Mouse (Mus musculus) heart, postnatal 0 days (tissue): ENCODE results near the gene Rhbdl3. TPM values are rescaled to one million over a fixed set of nuclear protein-coding genes. Genes with fewer than 3 reads are reported as not detected.

Experiments used
- ATAC-seq: fragments of 200-750 bp; cut with Nextera tagmentation; 2 replicates; pipeline ENCODE4 v1.8.0; 2017; ENCODE audit warnings: low read depth, moderate number of reproducible peaks, moderate library complexity; ENCODE audit not compliant: insufficient read depth
- DNase-seq: peaks from one replicate; pipeline ENCODE4 v3.0.0-alpha.2; 2016; ENCODE audit warnings: low spot score
- H3K27ac ChIP-seq: fragments of 300-500 bp; sonication (generic); 2 replicates; pipeline ENCODE4 v1.5.1; 2014; ENCODE audit warnings: low read depth, mild to moderate bottlenecking
- H3K27me3 ChIP-seq: fragments of 300-500 bp; sonication (generic); 2 replicates; pipeline ENCODE4 v1.6.1; 2014; ENCODE audit warnings: low read length, mixed read lengths; ENCODE audit not compliant: control insufficient read depth, insufficient read depth
- H3K36me3 ChIP-seq: fragments of 300-500 bp; sonication (generic); replicated peaks from 2 replicates; pipeline ENCODE4 v1.6.1; 2014; ENCODE audit warnings: low read length, mixed read lengths; ENCODE audit not compliant: control insufficient read depth, insufficient read depth
- H3K4me1 ChIP-seq: fragments of 300-500 bp; sonication (generic); 2 replicates; pipeline ENCODE4 v1.6.1; 2014; ENCODE audit warnings: antibody characterized with exemption; ENCODE audit not compliant: control insufficient read depth, insufficient read depth
- H3K4me2 ChIP-seq: fragments of 300-500 bp; sonication (generic); 2 replicates; pipeline ENCODE4 v1.6.1; 2014; ENCODE audit warnings: low read depth, mild to moderate bottlenecking, low read length, moderate library complexity
- H3K4me3 ChIP-seq: fragments of 300-500 bp; sonication (generic); 2 replicates; pipeline ENCODE4 v1.5.1; 2014; ENCODE audit warnings: low read depth, low read length
- H3K9ac ChIP-seq: fragments of 300-500 bp; sonication (generic); replicated peaks from 2 replicates; pipeline ENCODE4 v1.6.1; 2014; ENCODE audit warnings: low read depth, low read length, mixed read lengths
- H3K9me3 ChIP-seq: fragments of 300-500 bp; sonication (generic); replicated peaks from 2 replicates; pipeline ENCODE4 v1.6.1; 2016; ENCODE audit warnings: low read length; ENCODE audit not compliant: control insufficient read depth
- CTCF ChIP-seq: IDR thresholded peaks from 2 replicates; pipeline ENCODE4 v1.5.1; 2016; ENCODE audit warnings: antibody characterized with exemption, control low read depth, low read depth
- EP300 ChIP-seq: IDR thresholded peaks from 2 replicates; pipeline ENCODE4 v1.6.1; 2016; ENCODE audit warnings: antibody characterized with exemption, low read depth
- WGBS: fragments of 180-500 bp; shearing (Covaris S2); extraction: QIAGEN DNeasy Blood & Tissue Kit; methylation state at CpG from one replicate; pipeline ENCODE4 v1.1.7; 2014; 5-methylcytosine and 5-hydroxymethylcytosine counted together
- polyA plus RNA-seq: library from polyadenylated mRNA; unstranded; fragments of >200 nt; fragmentation: Nextera tagmentation; extraction: Ambion mirVana; gene quantifications from 2 replicates; pipeline ENCODE4 v1.2.1, GENCODE M21; 2015
- total RNA-seq: library from RNA; depleted of rRNA; stranded (reverse); fragments of >200 nt; gene quantifications from 2 replicates; pipeline ENCODE4 v1.2.3, GENCODE M21; 2014; ENCODE audit warnings: low replicate concordance

Rhbdl3 gene
- total and polyA plus RNA-seq, 2 experiments from 2014 or later = 0.38 to 2.1 TPM

DNA sequence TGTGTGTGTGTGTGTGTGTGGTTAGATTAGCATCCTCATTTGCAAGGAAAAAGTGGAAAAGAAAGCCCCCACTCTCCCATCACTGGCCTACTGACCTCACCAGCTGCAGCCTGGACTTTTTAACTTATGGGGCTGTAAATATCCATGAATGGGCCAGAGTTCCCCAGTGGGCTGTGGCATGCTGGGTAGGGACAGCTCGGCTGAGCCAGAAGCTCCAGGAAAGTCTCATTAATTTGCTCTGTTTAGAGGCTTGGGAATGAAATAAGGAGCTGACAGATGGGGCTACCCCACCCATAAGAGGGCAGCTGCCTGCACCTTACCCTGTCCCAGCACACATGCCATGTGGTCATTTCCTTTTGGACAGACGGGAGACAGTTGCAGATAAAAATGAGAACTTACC is 11.3 kb downstream of the Rhbdl3 start:
- Histone ChIP-seq H3K4me2 (no peak overlapping the region), H3K9ac (no peak overlapping the region), H3K36me3 (no peaks in the 10 kb centered on the region), H3K9me3 (no peaks in the 10 kb centered on the region), H3K27me3 (peaks cover 8% of the 10 kb centered on the region; the same call in 1 of the 2 replicates), H3K4me3 (no peak overlapping the region), H3K27ac (no peak overlapping the region), H3K4me1 (no peaks in the 10 kb centered on the region)
- ATAC-seq (no peak), DNase-seq (no peak)
- 28% methylated on average over 2 of the region's 2 CpGs for WGBS
- TF ChIP-seq CTCF (no peak), EP300 (no peak)

DNA sequence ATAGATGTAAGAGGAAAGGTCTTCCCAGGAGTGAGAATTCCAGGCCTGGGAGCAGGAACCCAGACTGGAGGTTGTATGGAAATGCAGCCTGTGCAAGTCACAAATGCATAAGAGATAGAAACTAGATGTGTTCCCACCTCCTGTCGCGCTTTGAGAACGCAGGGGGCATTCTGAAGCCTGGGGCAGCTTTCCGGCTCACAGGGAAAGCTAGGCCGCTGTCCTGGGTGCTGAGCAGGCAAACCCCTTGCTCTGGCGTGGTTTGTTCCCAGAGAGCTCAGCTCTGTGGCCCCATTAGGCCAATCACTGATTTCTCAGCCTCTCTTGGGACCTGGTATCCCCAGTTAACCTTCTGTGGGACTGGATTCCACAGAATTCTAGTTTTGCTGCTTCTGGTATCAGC is 11.9 kb downstream of the Rhbdl3 start:
- no peak overlapping the region for H3K4me3 ChIP-seq
- 0% methylated on average over 6 of the region's 6 CpGs for WGBS
- no peak overlapping the region for H3K27ac ChIP-seq
- H3K27me3 ChIP-seq = peaks cover 8% of the 10 kb centered on the region; the same call in 1 of the 2 replicates
- H3K9ac ChIP-seq = no peak overlapping the region
- no peaks in the 10 kb centered on the region for H3K36me3 ChIP-seq
- TF ChIP-seq CTCF = no peak
- no peak for TF ChIP-seq EP300
- ATAC-seq = no peak
- H3K4me2 ChIP-seq = no peak overlapping the region
- H3K4me1 ChIP-seq = no peaks in the 10 kb centered on the region
- H3K9me3 ChIP-seq = no peaks in the 10 kb centered on the region
- no peak for DNase-seq

DNA sequence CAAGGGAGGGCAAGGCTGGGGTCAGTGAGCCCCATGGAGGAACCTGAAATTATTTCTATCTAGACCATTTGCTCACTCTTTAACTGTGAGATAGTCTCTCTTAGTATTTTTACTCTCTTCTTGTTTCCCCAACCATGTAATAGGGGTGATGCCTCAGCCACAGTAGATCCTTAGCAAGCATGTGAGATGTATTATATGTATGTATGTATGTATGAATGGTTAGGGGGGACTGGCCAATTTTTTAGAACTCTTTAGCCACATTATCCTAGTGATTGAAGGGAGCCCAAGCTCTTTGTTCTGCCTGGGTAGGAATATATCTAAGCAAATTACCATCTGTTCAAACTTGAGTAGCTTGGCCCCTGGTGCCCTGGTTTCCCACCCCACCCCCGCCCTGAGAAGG is 12.8 kb downstream of the Rhbdl3 start:
- Histone ChIP-seq H3K4me3 (no peak overlapping the region), H3K27ac (no peak overlapping the region), H3K4me2 (no peak overlapping the region), H3K4me1 (no peaks in the 10 kb centered on the region), H3K36me3 (no peaks in the 10 kb centered on the region), H3K9me3 (no peaks in the 10 kb centered on the region), H3K27me3 (peaks cover 8% of the 10 kb centered on the region; the same call in 1 of the 2 replicates), H3K9ac (no peak overlapping the region)
- 57% methylated on average over 1 of the region's 1 CpGs for WGBS
- ATAC-seq (no peak), DNase-seq (no peak)
- TF ChIP-seq EP300 = no peak
- no peak for TF ChIP-seq CTCF

DNA sequence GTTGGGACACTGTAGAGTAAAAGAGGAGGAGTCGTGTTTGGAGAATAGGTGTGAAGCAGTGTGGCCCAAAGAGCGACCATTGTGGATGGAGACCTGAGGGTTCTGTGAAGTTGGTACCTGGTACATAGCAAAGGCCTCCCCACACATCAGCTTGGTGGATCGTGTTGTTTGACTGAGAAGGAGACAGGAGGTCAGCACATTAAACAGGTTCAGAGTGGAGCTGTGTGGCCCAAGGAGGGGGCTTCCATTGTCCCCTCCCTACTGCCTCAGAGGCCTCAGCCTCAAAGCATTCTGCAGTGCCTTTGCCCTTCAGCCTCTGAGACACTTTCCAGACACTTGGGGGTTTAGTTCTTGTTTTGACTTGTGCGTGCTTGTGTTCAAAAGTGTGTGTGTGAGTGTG is 13.2 kb downstream of the Rhbdl3 start:
- DNase-seq (no peak), ATAC-seq (no peak)
- Histone ChIP-seq H3K9me3 (no peaks in the 10 kb centered on the region), H3K27me3 (peaks cover 8% of the 10 kb centered on the region; the same call in 1 of the 2 replicates), H3K27ac (no peak overlapping the region), H3K4me1 (no peaks in the 10 kb centered on the region), H3K9ac (no peak overlapping the region), H3K4me3 (no peak overlapping the region), H3K36me3 (no peaks in the 10 kb centered on the region), H3K4me2 (no peak overlapping the region)
- no peak for TF ChIP-seq CTCF
- no peak for TF ChIP-seq EP300
- WGBS = 68% methylated on average over 4 of the region's 4 CpGs

DNA sequence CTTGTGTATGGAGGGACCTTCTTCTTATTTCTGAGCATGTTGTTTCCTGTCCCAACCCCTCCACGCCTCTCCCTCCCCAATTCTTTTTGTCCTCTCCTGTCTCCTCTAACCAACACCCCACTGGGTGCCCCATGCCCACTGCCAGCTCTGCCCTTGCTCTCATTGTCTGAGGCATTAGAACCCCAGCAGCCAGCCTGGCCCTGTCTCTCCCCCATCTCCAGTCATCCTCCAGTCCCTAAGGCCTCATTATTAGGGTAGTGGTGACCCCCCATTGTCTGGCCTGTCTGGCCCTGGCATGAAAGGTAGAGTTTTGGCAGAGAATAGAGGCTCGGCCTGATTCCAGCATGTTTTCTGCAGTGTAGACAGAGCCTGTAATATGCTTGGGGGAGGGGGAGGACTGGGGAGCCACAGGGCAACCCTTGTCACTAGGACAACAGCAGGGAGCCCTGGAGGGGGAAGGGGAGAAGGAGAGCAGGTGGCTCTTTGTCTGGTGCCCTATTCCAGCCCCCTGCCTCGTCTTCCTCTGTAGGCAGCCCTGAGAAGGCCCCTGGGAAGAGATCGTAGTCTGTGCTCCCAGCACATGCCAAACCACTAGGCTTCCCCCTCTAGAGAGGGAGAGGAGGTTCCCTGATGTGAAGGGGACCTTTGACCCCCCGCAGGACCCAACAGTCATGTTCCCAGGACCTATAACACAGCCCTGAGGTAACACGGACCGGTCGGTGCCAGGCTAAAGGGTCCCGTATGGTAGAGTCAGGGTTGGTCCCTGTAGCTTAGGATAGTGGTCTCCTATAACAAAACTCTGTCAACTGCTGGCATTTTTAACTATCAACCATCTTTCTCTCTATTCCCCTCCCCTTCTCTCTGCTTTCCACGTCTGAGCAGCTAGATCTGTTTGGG is 15.3 kb downstream of the Rhbdl3 start:
- peaks cover 7% of the 10 kb centered on the region; the same call in 1 of the 2 replicates for H3K27me3 ChIP-seq
- no peaks in the 10 kb centered on the region for H3K4me1 ChIP-seq
- 55% methylated on average over 10 of the region's 10 CpGs for WGBS
- no peaks in the 10 kb centered on the region for H3K36me3 ChIP-seq
- no peak overlapping the region for H3K4me2 ChIP-seq
- ATAC-seq = no peak
- no peak for DNase-seq
- no peak for TF ChIP-seq CTCF
- TF ChIP-seq EP300 = no peak
- H3K4me3 ChIP-seq = no peak overlapping the region
- H3K27ac ChIP-seq = no peak overlapping the region
- no peaks in the 10 kb centered on the region for H3K9me3 ChIP-seq
- no peak overlapping the region for H3K9ac ChIP-seq
